Mouse (Mus musculus): Measurements from ENCODE around the gene Cpb2.

Gene Cpb2

Small RNA genes within 50 kb of the gene (microRNA-seq; reads per million reads assigned to microRNA genes)
- gene Gm44482 = 0 reads per million in 2 experiments

All from adrenal gland (tissue).